Mouse (Mus musculus) testis, postnatal 10 days (tissue): ENCODE results near the gene Hoga1.

Source experiments
- DNase-seq: peaks from one replicate; pipeline ENCODE4 v3.0.0; 2021; ENCODE audit warnings: low spot score

The Hoga1 gene

DNA sequence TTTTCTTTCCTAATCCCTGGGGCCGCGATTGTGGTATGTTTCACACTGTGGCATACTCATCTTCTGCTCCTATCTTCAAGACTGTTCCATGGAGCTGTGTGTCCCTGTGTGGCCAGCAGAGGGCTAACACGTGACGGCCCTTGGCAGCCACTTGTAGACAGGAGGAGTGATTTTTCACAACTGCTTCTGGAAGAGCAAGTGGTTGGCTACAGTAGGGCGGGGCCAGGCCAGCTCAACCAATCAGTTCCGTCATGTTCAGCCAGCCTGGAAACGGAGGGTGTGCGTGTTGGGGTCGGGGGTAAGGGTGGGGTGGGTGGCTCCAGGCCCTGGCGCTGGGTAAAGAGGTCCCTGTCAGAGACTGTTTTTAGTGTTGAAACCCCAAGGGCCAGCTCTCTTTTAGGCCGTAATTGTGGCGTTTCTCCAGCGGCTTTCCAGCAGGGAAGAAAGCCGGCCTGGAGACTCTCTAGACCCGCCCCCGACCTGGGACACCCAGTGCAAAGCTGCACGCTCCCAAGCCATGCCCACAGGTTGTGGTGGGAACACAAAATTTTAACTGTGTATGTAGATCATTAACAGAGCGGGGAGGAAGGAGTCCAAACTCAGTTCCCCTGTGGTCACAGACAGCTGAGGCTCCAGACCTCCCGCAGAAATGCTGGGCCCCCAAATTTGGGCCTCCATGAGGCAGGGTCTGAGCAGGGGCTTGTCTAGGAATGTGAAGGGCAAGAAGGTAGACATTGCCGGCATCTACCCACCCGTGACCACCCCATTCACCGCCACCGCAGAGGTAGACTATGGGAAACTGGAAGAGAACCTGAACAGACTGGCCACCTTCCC is at the start of gene Hoga1:
TSS of gene Hoga1 (plus strand) at position 342 of the 834 bp plus-strand sequence.
- peak; percentile 86 for DNase-seq

DNA sequence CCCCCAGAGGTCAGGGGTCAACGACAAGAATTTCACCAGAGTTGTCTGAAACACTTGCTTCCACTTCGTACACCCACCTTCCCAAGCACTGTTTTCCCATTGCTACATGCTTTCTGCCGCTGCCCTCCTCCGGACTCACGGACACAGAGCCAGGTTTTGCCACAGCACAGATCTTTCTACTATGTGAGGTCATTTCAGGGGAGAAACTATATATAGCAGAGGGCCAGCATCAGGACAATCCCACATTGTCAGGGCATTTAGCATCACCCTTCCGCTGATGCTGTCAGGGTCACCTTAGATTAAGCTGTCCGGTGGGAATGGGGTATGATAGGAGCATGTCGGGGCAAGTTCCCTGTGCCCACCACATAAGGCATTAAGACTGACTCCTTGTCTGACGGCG is 48.3 kb upstream of the Hoga1 start:
- no peak for DNase-seq

DNA sequence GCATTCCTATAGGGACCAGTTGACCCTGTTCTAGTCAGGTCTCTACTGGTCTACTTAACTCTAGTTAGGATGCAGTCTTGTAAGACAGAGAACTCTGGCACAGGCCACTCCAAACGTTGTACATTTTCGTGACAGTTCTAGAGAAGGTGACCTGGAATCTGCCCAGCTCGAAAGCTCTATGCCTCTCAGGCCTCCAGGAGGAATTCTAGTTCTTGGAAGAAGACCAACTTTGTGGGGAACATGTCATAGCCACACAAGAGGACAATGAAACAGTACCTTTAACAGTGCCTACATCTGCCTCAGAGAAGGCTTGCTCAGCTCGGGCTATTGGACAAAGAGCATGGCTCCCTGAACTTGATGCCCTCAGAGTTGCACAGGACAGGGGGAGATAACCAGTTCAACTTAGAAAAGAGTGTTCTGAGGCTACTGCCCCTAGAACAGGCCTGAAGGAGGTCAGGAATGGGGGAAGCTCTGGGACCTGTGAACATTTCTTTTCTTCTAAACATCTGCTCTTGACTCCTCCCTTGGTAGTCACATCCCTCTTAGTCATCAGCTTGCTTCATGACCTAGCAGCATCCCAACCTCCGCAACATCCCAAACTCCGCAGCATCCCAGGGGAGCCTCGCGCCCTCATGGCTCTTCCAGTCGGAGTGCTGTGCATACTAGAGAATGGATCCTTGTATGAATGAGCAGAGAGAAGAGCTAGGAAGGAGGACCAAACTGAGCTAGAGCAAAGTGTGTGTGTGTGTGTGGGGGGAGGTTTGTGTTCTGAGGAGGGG is 46.5 kb upstream of the Hoga1 start:
- no peak for DNase-seq

DNA sequence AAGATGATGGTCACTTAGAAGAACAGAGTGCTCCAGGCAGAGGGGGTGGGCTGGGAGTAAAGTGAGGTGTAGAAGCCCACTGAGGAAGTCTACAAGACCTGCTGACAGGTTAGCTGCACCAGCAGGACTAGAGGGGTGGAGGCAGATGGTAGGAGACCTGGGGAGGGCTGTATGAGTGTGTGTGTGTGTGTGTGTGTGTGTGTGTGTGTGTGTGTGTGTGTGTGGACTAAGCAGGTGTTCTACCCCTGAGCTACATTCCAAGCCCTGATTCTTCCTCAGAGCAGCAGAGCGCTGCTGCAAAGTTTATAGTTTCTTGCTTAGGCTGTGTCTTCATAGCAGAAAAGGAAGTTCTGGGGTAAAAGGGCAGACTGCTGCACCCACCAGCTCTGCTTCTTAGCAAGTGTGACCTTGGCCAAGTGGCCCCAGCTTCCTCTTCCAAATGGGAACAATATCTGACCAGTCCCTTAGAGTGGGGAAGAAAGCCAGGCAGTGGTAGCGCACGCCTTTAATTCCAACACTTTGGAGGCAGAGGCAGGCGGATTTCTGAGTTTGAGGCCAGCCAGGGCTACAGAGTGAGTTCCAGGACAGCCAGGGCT is 45.6 kb upstream of the Hoga1 start:
- no peak for DNase-seq

DNA sequence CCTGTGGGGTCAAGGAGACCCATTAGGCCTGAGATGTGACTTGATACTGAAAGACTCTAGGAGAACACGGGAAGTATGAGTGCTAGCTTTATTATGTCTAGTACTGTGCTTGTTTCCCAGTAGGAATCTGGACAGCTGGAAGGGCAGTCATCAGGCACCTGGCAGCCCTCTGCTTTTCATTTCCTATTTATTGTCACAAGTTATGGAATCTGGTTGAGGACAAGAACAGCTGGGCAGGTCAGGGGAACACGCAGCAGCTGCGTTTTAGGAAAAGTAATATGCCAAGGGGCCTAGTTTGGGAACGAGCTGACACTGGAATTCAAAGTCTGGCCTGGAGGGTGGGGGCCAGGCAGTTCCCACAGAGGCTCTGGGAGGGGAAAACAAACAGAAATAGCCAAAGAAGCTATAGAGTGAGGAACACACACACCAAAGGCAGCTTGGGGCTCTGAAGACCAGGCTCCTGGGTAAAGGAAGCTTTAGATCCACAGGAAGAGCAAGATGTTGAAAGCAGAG is 44.9 kb upstream of the Hoga1 start:
- no peak for DNase-seq

DNA sequence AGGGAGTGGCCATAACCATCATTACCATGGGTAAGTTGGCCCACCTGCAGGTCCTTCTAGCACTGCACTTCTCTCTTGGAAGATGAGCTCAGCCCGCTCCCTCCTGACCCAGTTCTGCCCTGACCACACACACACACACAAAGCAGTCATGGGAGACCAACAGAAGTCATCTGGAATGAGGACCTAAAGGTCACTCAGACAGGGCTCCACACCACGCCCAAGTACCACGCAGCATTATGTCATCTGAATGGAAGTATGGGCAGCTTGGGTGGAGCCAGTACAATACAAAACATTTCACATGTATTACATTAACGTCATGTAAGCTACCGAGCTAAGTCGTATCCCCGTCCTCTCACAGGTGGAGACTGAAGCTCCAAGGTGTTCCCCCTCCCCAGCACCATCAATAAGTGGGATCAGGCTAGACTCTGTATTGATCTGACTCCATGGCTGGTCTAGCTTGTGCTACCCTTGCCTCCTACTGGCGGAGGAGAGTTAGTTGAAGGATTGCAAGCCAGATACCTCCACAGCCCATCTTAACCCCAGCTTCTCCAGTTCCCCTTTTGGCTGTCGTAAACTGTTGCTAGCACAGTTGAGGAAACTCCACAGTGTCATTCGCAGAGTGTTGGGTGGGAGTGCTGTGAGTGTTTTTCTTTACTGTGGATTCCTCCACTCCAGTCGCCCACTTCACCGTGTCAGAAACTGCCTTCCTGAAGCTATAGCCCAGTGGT is 44.0 kb upstream of the Hoga1 start:
- no peak for DNase-seq

DNA sequence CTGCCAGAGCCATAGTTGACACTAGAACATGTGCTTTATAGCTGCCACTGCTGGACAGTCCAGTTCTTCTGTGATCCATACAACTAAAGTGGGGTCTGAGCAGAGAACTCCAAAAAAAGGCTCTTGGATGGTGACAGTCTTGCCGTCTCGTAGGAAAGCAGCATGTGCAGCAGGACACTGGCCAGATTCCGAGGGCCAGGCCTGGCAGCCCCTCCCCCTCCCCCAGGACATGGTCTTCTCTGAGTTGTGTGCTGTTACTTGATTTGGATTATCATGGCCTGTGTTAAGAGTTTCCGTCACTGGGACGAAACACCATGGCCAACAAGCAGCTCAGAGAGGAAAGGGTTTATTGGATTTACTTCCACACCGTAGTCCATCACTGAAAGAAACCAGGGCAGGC is 41.2 kb upstream of the Hoga1 start:
- DNase-seq: no peak

DNA sequence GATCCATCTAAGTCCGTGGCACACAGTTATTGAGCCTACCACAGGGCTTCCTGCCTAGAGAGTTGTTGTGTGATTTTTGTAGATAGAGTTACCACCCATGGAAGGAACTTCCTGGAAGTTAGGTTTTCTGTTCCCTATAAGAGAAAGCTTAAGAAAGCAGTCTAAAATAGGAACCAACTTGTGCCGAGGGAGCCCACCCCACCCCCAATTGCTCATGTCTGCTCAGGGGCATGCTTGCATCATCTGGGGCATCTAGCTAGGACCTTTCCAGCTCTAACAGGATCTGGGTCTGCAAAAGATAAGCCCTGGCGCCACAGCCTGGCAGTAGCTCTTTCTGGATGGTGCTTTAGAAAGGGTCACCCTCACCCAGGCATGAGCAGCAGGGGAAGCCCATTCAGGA is 39.8 kb upstream of the Hoga1 start:
- no peak for DNase-seq

DNA sequence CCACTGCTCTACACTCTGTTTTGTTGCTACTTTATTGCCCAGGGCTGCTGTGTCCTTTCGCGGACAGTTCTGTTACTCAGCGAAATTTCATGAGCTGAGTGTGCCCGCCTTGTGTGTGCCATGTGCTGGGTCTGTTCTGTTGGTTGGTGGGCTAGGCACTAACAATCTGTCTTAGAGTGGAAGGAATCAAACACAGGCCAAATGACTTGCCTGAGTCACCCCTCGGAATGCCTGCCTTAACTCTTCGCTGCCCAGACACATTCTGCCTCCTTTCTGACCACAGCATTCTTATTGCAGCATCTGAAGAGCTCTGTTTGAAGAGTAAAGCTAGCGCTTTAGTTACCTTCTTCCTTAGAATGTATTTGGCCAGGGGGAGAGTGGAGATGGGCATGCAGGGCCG is 38.8 kb upstream of the Hoga1 start:
- DNase-seq: no peak

DNA sequence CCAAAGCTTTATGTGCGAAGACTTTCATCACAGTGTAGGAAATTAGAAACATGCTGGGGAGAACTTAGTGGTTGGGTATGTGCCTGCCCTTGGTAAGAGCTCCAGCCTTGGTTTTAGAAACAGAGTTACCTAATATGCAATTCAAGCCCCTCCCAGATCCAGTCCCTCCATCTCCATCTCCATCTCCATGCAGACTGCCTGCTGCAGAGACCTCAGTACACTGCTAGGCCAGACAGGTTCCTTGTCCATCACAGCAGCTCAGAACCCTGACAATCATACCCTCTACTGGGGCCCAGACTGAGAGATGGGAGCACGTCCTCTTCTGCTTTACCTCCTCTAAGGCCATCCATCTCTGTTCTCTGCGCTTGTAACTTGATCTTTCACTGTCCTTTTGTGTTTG is 36.8 kb upstream of the Hoga1 start:
- no peak for DNase-seq

DNA sequence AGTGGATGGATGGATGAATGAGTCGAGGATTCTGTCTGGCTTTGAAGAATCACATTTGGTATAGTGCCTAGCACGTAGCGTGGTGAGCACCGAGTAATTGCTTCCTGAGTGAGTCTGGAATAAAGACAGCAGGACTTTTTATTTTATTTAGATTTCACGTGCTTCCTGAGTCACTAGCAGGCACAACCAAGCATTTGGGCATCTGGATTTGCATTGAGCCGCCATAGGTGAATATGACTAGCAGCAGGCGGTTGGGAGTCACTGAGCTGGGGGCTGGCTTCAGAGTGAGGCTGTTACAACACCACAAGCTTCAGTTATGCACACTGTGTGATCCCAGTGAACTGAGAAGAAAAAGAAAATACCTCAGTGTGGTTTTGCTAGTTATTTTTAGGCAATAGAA is 36.3 kb upstream of the Hoga1 start:
- no peak for DNase-seq

DNA sequence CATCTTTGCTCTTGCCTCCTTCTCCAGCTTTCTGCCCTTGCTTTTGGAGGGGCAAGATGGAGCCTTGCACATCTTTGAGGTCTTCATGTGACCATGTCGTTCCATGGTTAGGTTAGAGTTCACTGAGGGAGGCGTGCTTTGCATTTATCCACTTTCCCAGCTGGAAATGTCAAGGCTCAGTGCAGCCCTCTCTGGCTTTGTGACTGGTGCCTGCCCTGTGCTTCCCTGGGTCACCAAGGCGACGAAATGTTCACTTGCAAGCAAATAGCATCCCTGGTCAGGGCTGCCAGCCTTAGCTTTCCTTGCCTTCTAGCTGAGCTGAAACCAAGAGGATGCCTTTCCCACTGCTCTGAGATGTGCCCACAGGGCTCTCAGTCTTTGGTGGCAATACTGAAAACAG is 35.0 kb upstream of the Hoga1 start:
- DNase-seq: no peak

DNA sequence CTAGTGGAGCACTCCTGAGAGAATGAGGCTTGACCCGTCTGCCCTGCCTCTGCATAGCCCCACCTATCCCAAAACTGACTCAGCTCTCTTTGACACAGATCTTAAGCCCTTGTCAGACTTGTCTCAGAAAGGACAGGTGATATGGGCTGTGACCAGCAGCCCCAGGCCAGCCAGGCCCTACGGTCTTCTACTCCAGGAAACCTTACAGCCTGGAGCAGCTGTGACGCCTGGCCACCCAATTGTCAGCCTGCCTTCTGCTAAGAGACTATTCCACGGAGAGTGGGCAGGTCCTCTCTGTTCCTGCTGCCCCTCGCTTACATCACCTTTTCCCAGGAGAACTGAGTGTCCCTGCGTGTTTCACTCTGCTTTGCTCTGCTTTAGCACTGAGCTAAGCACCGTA is 34.3 kb upstream of the Hoga1 start:
- DNase-seq: no peak

DNA sequence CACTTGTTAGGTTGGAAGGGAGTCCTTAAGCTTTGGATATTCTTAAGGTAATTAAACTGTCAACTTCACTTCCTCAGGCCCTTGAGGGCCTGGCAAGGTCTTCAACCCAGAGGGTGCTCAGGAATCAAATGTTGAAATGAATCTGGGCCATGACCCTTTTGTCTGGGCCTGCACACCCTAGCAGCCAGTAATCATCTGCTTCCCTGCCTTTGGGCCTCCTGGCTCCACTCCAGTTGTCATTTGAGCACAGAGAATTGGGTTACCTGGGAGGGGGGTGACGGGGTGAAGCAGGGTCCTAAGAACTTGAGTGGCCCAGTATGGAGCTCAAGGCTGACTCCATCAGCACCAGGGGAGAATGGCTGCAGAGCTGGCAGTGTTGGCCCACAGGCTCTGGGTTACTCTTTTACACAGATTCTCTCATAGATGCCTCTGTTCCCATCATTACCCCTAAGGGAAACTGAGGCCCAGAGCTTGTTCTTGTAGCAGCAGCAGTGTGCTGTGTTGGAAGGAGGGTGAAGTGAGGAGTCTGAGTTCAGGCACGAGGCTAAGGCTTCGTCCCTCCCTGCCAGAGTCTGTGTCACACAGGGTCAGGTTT is 31.1 kb upstream of the Hoga1 start:
- DNase-seq: no peak

DNA sequence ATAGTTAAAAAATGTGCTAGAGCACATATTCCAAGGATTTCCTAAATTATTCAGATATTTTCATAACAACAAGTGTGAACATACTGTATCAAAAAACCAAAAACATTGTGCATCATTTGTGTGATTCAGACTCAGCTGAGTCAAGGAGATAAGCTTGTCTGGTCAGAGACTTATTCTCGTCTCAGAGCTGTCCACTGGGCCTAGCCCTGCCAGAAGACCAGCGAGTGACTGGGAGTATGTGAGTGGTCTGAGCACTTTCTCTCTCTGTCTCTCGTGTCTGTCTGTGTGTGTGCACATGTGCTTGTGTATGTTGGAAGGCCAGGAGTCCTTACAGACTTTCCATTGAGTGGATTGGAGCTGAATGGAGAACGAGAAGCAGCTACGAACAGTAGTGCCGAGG is 30.4 kb upstream of the Hoga1 start:
- no peak for DNase-seq

DNA sequence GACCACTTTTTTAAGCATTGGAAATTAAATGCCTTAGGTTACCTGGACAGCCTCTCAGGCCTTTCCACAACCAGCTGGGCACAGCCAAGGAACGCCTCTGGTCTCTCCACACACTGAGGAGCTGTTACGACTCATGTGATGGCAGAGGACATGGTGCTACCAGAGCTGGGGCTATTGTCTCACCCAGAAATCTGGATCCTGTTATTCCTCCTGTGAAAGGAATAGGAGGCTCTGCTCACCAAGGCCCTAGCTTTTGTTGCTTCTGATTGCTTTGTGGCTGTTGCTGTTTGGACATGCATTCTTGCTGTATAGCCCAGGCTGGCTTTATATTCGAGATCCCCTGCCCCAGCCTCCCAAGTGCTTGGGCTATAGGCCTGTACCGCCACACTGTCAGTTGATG is 29.2 kb upstream of the Hoga1 start:
- DNase-seq: no peak

DNA sequence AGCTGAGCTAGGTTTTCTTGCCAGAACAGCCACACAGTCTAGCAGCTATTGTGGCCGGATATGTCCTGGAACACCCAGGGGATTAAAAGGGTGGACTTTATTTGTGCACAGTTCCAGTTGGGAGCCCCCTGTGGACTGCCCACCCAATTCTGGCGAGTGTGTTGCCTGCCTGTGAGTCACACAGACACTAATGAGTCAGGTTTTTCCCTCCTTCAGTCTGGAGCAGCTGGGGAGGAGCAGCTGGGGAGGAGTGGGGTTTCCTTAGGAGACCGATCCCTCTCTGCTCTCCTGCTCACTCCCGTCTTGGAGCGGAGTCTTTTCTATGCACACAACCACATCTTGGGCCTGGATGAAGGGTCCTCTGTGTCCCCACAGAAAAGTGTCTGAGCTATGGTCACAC is 28.6 kb upstream of the Hoga1 start:
- no peak for DNase-seq

DNA sequence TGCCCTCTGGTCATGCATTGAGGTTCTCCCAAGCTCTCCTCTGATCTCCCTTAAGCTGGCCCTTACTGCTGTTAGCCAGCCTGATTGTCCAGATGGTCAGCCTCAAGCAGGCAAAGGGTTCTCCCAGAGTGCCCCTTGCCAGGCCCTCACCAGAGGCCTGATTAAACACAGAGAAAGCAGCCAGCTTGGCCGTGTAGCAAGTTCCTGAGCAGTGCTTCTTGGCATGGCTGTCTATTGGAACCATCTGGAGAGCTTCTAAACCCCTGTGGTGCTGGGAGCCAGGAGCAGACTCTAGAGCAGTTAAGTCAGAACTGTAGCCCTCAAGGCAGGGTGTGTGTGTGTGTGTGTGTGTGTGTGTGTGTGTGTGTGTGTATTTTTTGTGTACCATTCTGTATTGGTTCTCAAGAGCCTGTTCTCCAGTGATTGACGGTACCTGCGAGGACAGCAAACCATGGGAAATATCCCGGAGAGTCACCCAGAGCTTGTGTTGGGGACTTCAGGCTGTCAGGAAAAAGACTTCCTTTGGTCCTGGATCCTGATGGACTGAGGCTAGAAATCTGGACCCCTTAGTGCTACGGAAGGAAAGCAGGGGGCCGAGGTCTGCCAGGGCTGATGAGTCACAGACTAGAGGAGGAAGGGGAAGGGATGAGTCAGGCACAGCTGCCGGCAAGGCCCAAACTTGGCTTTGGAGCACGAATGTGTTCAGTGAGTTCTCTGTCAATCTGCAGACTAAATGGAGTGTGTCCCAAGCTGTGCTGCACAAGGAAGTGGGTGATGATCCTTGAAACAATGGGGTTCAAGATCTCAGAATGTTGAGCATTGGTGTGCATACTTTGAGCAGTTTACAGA is 27.8 kb upstream of the Hoga1 start:
- DNase-seq: no peak

DNA sequence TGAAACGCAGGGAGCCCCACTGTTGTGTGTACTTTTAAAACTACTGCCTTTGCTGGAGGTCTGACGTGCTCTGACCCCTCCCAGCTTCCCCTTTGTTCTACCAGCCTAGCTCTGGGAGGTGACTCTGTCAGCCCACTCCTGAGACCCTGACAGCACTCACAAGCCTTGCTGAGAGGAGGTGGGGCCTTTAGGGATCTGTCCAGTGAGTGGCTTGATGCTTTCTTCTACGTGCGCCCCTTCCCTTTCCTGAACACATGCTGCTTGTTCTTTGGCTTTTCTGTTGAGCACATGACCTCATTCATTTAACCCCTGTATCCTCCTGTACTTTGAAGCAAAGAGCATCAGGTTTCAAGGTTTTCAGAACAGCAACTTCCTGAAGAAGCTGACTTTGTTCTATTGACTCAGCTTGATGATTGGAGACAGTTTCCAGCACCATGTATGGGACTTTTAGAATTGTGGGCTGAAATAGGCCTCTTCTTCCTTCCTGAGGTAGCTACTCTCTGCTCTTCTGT is 26.3 kb upstream of the Hoga1 start:
- no peak for DNase-seq

DNA sequence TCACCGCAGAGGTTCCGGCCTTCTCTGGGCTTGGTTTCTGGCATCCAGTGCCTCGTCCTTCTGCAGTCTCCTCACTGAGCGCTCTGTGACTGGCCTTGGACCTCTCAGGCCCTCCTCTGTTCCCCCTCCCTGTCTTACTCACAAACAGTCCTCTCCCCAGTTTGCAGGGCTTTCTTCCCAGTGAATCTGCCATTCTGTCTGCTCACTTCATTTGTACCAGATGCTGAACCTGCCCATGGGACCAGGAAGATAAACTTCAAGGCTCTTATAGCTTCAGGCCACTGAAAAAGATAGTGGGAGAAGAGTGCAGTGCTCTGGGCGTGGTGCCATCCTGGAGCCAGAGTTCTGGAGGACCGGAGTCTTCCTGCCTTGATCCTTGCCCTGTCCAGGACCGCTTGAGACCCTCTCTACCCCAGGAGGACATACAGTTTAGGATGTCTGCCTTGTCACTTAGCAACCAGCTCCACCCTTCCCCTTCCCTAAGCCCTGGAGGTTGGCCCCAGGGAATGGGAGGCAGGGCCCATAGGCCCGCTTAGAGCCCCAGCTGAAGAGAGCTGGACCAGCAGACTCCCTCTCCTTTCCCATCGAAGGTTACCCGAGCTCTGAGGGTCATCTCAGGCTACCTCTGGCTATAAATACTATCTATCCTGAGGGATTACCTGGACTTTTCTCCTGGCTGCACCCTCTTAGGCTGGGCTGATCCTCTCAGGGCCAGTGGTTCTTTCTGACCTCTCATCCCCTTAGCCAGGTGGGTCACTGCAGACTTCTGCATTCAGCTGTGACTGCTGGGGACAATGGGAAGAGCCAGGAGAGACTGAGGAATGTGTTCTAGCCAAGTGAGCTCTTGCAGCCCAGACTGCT is 23.5 kb upstream of the Hoga1 start:
- peak; percentile 82 for DNase-seq
